Mouse (Mus musculus) limb, embryonic 15.5 days (tissue): ENCODE measurements around the gene Igfbp6. TPM values are rescaled to one million over a fixed set of nuclear protein-coding genes. Genes with fewer than 3 reads are reported as not detected.

Source experiments
- ATAC-seq: fragments of 200-750 bp; cut with Nextera tagmentation; 2 replicates; pipeline ENCODE4 v1.8.0; 2017; ENCODE audit warnings: low read depth, moderate TSS enrichment; ENCODE audit not compliant: insufficient number of reproducible peaks, low FRiP score, low TSS enrichment
- H3K27ac ChIP-seq: fragments of 300-500 bp; sonication (generic); 2 replicates; pipeline ENCODE4 v1.5.1; 2015; ENCODE audit warnings: moderate library complexity, mild to moderate bottlenecking, inconsistent platforms
- H3K27me3 ChIP-seq: fragments of 300-500 bp; sonication (generic); 2 replicates; pipeline ENCODE4 v1.6.1; 2015; ENCODE audit warnings: inconsistent platforms
- H3K36me3 ChIP-seq: fragments of 300-500 bp; sonication (generic); 2 replicates; pipeline ENCODE4 v1.6.1; 2015; ENCODE audit warnings: inconsistent platforms
- H3K4me1 ChIP-seq: fragments of 300-500 bp; sonication (generic); 2 replicates; pipeline ENCODE4 v1.6.1; 2015; ENCODE audit warnings: inconsistent platforms
- H3K4me2 ChIP-seq: fragments of 300-500 bp; sonication (generic); 2 replicates; pipeline ENCODE4 v1.6.1; 2015; ENCODE audit warnings: mild to moderate bottlenecking, inconsistent platforms
- H3K4me3 ChIP-seq: fragments of 300-500 bp; sonication (generic); 2 replicates; pipeline ENCODE4 v1.5.1; 2015; ENCODE audit warnings: mild to moderate bottlenecking, inconsistent platforms
- H3K9ac ChIP-seq: fragments of 300-500 bp; sonication (generic); 2 replicates; pipeline ENCODE4 v1.6.1; 2015; ENCODE audit warnings: inconsistent platforms
- H3K9me3 ChIP-seq: fragments of 300-500 bp; sonication (generic); 2 replicates; pipeline ENCODE4 v1.6.1; 2016; ENCODE audit warnings: inconsistent platforms
- WGBS: fragments of 180-500 bp; shearing (Covaris S2); methylation state at CpG from one replicate; pipeline ENCODE4 v1.1.7; 2015; 5-methylcytosine and 5-hydroxymethylcytosine counted together
- polyA plus RNA-seq: library from polyadenylated mRNA; unstranded; fragments of >200 nt; fragmentation: Nextera tagmentation; extraction: Ambion mirVana; gene quantifications from 2 replicates; pipeline ENCODE4 v1.2.1, GENCODE M21; 2015

Gene Igfbp6
- polyA plus RNA-seq, 1 experiment from 2014 or later: 17.5 TPM

GRCm38 (mm10) chr15:102103371-102103946, 40.7 kb upstream of the Igfbp6 start:
- peaks cover 30% of the 10 kb centered on the region for H3K36me3 ChIP-seq
- H3K4me1 ChIP-seq: peaks cover 92% of the 10 kb centered on the region
- no peaks in the 10 kb centered on the region for H3K9me3 ChIP-seq
- H3K27me3 ChIP-seq: no peaks in the 10 kb centered on the region
- WGBS: 10% methylated on average over 14 of the region's 14 CpGs
- H3K9ac ChIP-seq: peak overlapping the region; percentile 49
- H3K27ac ChIP-seq: peak overlapping the region; percentile 99
- no peak for ATAC-seq
- peak overlapping the region; percentile 57 for H3K4me3 ChIP-seq
- peak overlapping the region; percentile 67 for H3K4me2 ChIP-seq

- peak overlapping the region; percentile 49 for H3K9ac ChIP-seq
- no peak for ATAC-seq
- H3K9me3 ChIP-seq: no peaks in the 10 kb centered on the region
- H3K36me3 ChIP-seq: peaks cover 36% of the 10 kb centered on the region
- peak overlapping the region; percentile 67 for H3K4me2 ChIP-seq
- peak overlapping the region; percentile 57 for H3K4me3 ChIP-seq
- H3K4me1 ChIP-seq: peaks cover 91% of the 10 kb centered on the region
- H3K27me3 ChIP-seq: no peaks in the 10 kb centered on the region
- 25% methylated on average over 12 of the region's 12 CpGs for WGBS
- H3K27ac ChIP-seq: peak overlapping the region; percentile 99
These were observed 40.1 kb upstream of the Igfbp6 start for GRCm38 (mm10) chr15:102103947-102104555.

- 34% methylated on average over 5 of the region's 5 CpGs for WGBS
- H3K27me3 ChIP-seq: no peaks in the 10 kb centered on the region
- no peaks in the 10 kb centered on the region for H3K9me3 ChIP-seq
- peaks cover 49% of the 10 kb centered on the region for H3K36me3 ChIP-seq
- peak overlapping the region; percentile 99 for H3K27ac ChIP-seq
- H3K9ac ChIP-seq: no peak overlapping the region
- H3K4me1 ChIP-seq: peaks cover 88% of the 10 kb centered on the region
- H3K4me2 ChIP-seq: peak overlapping the region; percentile 67
- ATAC-seq: no peak
- H3K4me3 ChIP-seq: peak overlapping the region; percentile 57
These were observed 38.8 kb upstream of the Igfbp6 start for GRCm38 (mm10) chr15:102105360-102105759.

- Histone ChIP-seq H3K9me3 (no peaks in the 10 kb centered on the region), H3K4me2 (peak overlapping the region; percentile 67), H3K36me3 (peaks cover 56% of the 10 kb centered on the region), H3K4me1 (peaks cover 89% of the 10 kb centered on the region), H3K27ac (peak overlapping the region; percentile 99), H3K27me3 (no peaks in the 10 kb centered on the region), H3K9ac (0 out of 2 replicates have a peak overlapping the region, but pooled peaks have one; percentile 7), H3K4me3 (peak overlapping the region; percentile 57)
- 34% methylated on average over 18 of the region's 18 CpGs for WGBS
- ATAC-seq: peak; percentile 42
These were observed 38.1 kb upstream of the Igfbp6 start for GRCm38 (mm10) chr15:102105764-102106730.

GRCm38 (mm10) chr15:102106754-102107456, 37.3 kb upstream of the Igfbp6 start:
- H3K4me3 ChIP-seq: peak overlapping the region; percentile 57
- 0 out of 2 replicates have a peak overlapping the region, but pooled peaks have one; percentile 4 for H3K9ac ChIP-seq
- peak overlapping the region; percentile 99 for H3K27ac ChIP-seq
- H3K4me1 ChIP-seq: peaks cover 84% of the 10 kb centered on the region
- H3K4me2 ChIP-seq: peak overlapping the region; percentile 67
- H3K36me3 ChIP-seq: peaks cover 65% of the 10 kb centered on the region
- no peaks in the 10 kb centered on the region for H3K27me3 ChIP-seq
- no peaks in the 10 kb centered on the region for H3K9me3 ChIP-seq
- no peak for ATAC-seq
- WGBS: 16% methylated on average over 37 of the region's 38 CpGs

GRCm38 (mm10) chr15:102107689-102108573, 36.2 kb upstream of the Igfbp6 start:
- Histone ChIP-seq H3K27me3 (no peaks in the 10 kb centered on the region), H3K4me1 (peaks cover 81% of the 10 kb centered on the region), H3K27ac (no peak overlapping the region), H3K36me3 (peaks cover 75% of the 10 kb centered on the region), H3K9me3 (no peaks in the 10 kb centered on the region), H3K4me2 (peak overlapping the region; percentile 67; the same call in 1 of the 2 replicates), H3K4me3 (no peak overlapping the region), H3K9ac (no peak overlapping the region)
- no peak for ATAC-seq
- 46% methylated on average over 13 of the region's 13 CpGs for WGBS

- Histone ChIP-seq H3K27me3 (no peaks in the 10 kb centered on the region), H3K9me3 (no peaks in the 10 kb centered on the region), H3K4me1 (peaks cover 71% of the 10 kb centered on the region), H3K27ac (no peak overlapping the region), H3K9ac (no peak overlapping the region), H3K4me3 (no peak overlapping the region), H3K4me2 (0 out of 2 replicates have a peak overlapping the region, but pooled peaks have one; percentile 10), H3K36me3 (peaks cover 84% of the 10 kb centered on the region)
- WGBS: 52% methylated on average over 18 of the region's 18 CpGs
- no peak for ATAC-seq
These were observed 35.3 kb upstream of the Igfbp6 start for GRCm38 (mm10) chr15:102108651-102109525.

GRCm38 (mm10) chr15:102110271-102110670, 33.9 kb upstream of the Igfbp6 start:
- WGBS: 93% methylated on average over 7 of the region's 7 CpGs
- Histone ChIP-seq H3K27ac (no peak overlapping the region), H3K9me3 (no peaks in the 10 kb centered on the region), H3K4me3 (no peak overlapping the region), H3K4me1 (peaks cover 61% of the 10 kb centered on the region), H3K9ac (no peak overlapping the region), H3K27me3 (no peaks in the 10 kb centered on the region), H3K36me3 (peaks cover 95% of the 10 kb centered on the region), H3K4me2 (no peak overlapping the region)
- ATAC-seq: no peak

GRCm38 (mm10) chr15:102110701-102111494, 33.3 kb upstream of the Igfbp6 start:
- no peaks in the 10 kb centered on the region for H3K9me3 ChIP-seq
- ATAC-seq: no peak
- H3K27ac ChIP-seq: peak overlapping the region; percentile 18; the same call in 1 of the 2 replicates
- WGBS: 79% methylated on average over 29 of the region's 29 CpGs
- H3K4me2 ChIP-seq: no peak overlapping the region
- peaks cover 99% of the 10 kb centered on the region for H3K36me3 ChIP-seq
- H3K4me1 ChIP-seq: peaks cover 61% of the 10 kb centered on the region
- no peak overlapping the region for H3K4me3 ChIP-seq
- no peak overlapping the region for H3K9ac ChIP-seq
- no peaks in the 10 kb centered on the region for H3K27me3 ChIP-seq
